ENCODE assay signal across 11 mouse cellular contexts in the genomic region with DNA sequence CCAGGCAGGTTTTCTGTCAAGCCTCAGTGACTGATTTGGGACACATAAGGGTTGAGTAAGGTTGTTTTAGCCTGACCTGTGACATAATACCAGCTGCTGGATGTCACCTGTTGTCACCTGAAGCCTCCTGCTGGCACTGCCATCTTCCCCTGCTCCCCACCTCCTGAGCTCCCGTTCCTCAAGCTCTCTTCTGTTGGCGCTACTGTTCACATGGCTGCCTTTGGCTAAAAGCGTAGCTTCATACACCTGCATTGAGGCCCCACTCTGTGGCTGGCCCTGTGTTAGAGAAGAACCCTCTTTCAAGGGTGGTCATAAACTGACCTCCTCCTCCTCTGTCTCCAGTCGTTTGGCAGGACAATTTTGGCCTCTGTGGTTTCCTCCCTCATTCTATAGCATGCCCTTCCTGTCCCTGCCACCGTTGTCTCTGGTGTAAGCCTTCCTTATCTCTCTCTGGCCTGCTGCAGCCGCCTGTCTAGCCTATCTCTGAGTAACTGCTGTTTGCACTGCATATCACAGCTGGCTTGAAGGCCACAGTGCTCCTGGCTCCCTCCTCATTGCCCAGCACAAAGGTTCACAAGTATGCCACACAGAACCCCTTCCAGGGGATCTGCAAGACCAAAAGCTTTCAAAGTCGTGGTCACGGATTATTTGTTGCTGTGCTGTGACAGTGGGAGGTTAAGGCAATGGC. TPM values are rescaled to one million over a fixed set of nuclear protein-coding genes. Genes with fewer than 3 reads are reported as not detected.
DNase-seq lines count a peak whose midpoint lies in the region; ATAC-seq and TF ChIP-seq lines count a peak whose summit lies in the region.
"Had no signal": no experiment of that assay in that cellular context is flagged by ENCODE, and none has a peak within 500 bp of the region (broad histone marks: within the 10 kb centered on the region; RNA-seq: fewer than 3 reads in every experiment).

No protein-coding gene starts in this region.

- no peak overlapping the region for H3K9ac ChIP-seq in lung, embryonic 15.5 days
- H3K9ac ChIP-seq in liver, embryonic 14.5 days (replicated peaks), result peak overlapping the region; percentile 44
- no peak overlapping the region for H3K9ac ChIP-seq in stomach, postnatal 0 days (ENCODE audit: low read length)
- H3K9ac ChIP-seq: embryonic facial prominence, embryonic 15.5 days had no signal

- ATAC-seq in lung, embryonic 15.5 days (ENCODE audit: borderline replicate concordance, extremely low read depth, low FRiP score, low TSS enrichment), result peak; percentile 74; the same call in 1 of the 2 replicates
- peak; percentile 99 for ATAC-seq in liver, embryonic 14.5 days (ENCODE audit: insufficient read depth)
- peak; percentile 79 for ATAC-seq in stomach, postnatal 0 days (ENCODE audit: low FRiP score, low TSS enrichment)

- H3K27ac ChIP-seq in lung, embryonic 15.5 days, result no peak overlapping the region
- H3K27ac ChIP-seq in embryonic facial prominence, embryonic 10.5 days (replicated peaks), result 0 out of 2 replicates have a peak overlapping the region, but pooled peaks have one; percentile 14
- peak overlapping the region; percentile 78 for H3K27ac ChIP-seq in liver, embryonic 14.5 days
- no peak overlapping the region for H3K27ac ChIP-seq in stomach, postnatal 0 days (replicated peaks)
- H3K27ac ChIP-seq: embryonic facial prominence, embryonic 15.5 days; kidney, postnatal 0 days had no signal

- 45% methylated on average over 8 of the region's 8 CpGs for WGBS in lung, embryonic 15.5 days
- 75% methylated on average over 8 of the region's 8 CpGs for WGBS in embryonic facial prominence, embryonic 10.5 days
- 4% methylated on average over 8 of the region's 8 CpGs for WGBS in liver, embryonic 14.5 days (ENCODE audit: insufficient replicate concordance)
- 48% methylated on average over 8 of the region's 8 CpGs for WGBS in stomach, postnatal 0 days

- H3K9me3 ChIP-seq in lung, embryonic 15.5 days, result no peaks in the 10 kb centered on the region
- H3K9me3 ChIP-seq in embryonic facial prominence, embryonic 10.5 days, result no peaks in the 10 kb centered on the region
- no peaks in the 10 kb centered on the region for H3K9me3 ChIP-seq in liver, embryonic 14.5 days (ENCODE audit: control insufficient read depth, low read length)
- no peaks in the 10 kb centered on the region for H3K9me3 ChIP-seq in stomach, postnatal 0 days (ENCODE audit: control insufficient read depth, low read length)
- H3K9me3 ChIP-seq: embryonic facial prominence, embryonic 15.5 days had no signal

- no peak overlapping the region for H3K4me3 ChIP-seq in lung, embryonic 15.5 days
- H3K4me3 ChIP-seq in embryonic facial prominence, embryonic 10.5 days, result no peak overlapping the region
- peak overlapping the region; percentile 31 to 35; a peak in 3 of 4 replicates for H3K4me3 ChIP-seq in liver, embryonic 14.5 days (ENCODE audit: insufficient read depth in 1 of 2, low read depth in 2 of 2, low read length in 2 of 2)
- no peak overlapping the region for H3K4me3 ChIP-seq in stomach, postnatal 0 days (ENCODE audit: low read depth, low read length)
- H3K4me3 ChIP-seq: embryonic facial prominence, embryonic 15.5 days had no signal

- H3K27me3 ChIP-seq in lung, embryonic 15.5 days, result no peaks in the 10 kb centered on the region
- no peaks in the 10 kb centered on the region for H3K27me3 ChIP-seq in embryonic facial prominence, embryonic 10.5 days (replicated peaks; ENCODE audit: low read depth, poor library complexity, severe bottlenecking)
- H3K27me3 ChIP-seq in liver, embryonic 14.5 days (ENCODE audit: control insufficient read depth, insufficient read depth, low read length), result no peaks in the 10 kb centered on the region
- no peaks in the 10 kb centered on the region for H3K27me3 ChIP-seq in stomach, postnatal 0 days (ENCODE audit: control insufficient read depth, insufficient read depth, low read length)
- H3K27me3 ChIP-seq: embryonic facial prominence, embryonic 15.5 days had no signal

- peak; percentile 25 for TF ChIP-seq CTCF in liver, embryonic 14.5 days (IDR thresholded peaks at IDR 0.05; ENCODE audit: low read depth)
- no peak for TF ChIP-seq CTCF in stomach, postnatal 0 days (IDR thresholded peaks at IDR 0.05; ENCODE audit: low read depth)

- H3K36me3 ChIP-seq in lung, embryonic 15.5 days, result peaks cover 5% of the 10 kb centered on the region; the same call in 1 of the 2 replicates
- H3K36me3 ChIP-seq in embryonic facial prominence, embryonic 10.5 days (replicated peaks), result peaks cover 46% of the 10 kb centered on the region
- peaks cover 50% of the 10 kb centered on the region for H3K36me3 ChIP-seq in liver, embryonic 14.5 days (replicated peaks; ENCODE audit: control insufficient read depth, insufficient read depth, low read depth)
- H3K36me3 ChIP-seq in stomach, postnatal 0 days (ENCODE audit: control insufficient read depth, insufficient read depth, low read length), result no peaks in the 10 kb centered on the region; the same call in 1 of the 2 replicates

- H3K4me1 ChIP-seq in lung, embryonic 15.5 days, result 0 out of 2 replicates have a peak, but pooled peaks cover 3% of the 10 kb centered on the region
- H3K4me1 ChIP-seq in embryonic facial prominence, embryonic 10.5 days, result peaks cover 9% of the 10 kb centered on the region
- peaks cover 53 to 69% of the 10 kb centered on the region in 2 experiments for H3K4me1 ChIP-seq in liver, embryonic 14.5 days (replicated peaks; ENCODE audit: control insufficient read depth in 2 of 2, insufficient read depth in 2 of 2, low read length in 1 of 2)
- no peaks in the 10 kb centered on the region for H3K4me1 ChIP-seq in stomach, postnatal 0 days (replicated peaks; ENCODE audit: control insufficient read depth, insufficient read depth)

- no peak overlapping the region for H3K4me2 ChIP-seq in lung, embryonic 15.5 days
- H3K4me2 ChIP-seq in liver, embryonic 14.5 days (ENCODE audit: low read depth), result peak overlapping the region; percentile 55
- no peak overlapping the region for H3K4me2 ChIP-seq in stomach, postnatal 0 days (replicated peaks; ENCODE audit: low read depth)
- H3K4me2 ChIP-seq: embryonic facial prominence, embryonic 15.5 days had no signal

- TF ChIP-seq EP300 in liver, embryonic 14.5 days (IDR thresholded peaks at IDR 0.05; ENCODE audit: low read depth), result peak; percentile 99
- TF ChIP-seq EP300 in stomach, postnatal 0 days (optimal IDR thresholded peaks at IDR 0.05), result no peak

- no peak for DNase-seq in lung, postnatal 10 days
- DNase-seq in embryonic facial prominence, embryonic 10.5 days (ENCODE audit: low spot score), result no peak
- DNase-seq in liver, embryonic 14.5 days (ENCODE audit: low read depth in 3 of 3, low spot score in 3 of 3), result peak; percentile 86 to 87 (median 87)
- DNase-seq in stomach, postnatal 0 days (ENCODE audit: low spot score), result peak; percentile 47
- no peak for DNase-seq in right cerebral cortex, postnatal 25 days
- DNase-seq in Muller cell, postnatal 12 days (ENCODE audit: inconsistent ontology term), result no peak
- DNase-seq: midbrain, embryonic 14.5 days; thymus, adult 2 months had no signal

RNA-seq across cellular contexts. Expression of a gene that starts 10.1 kb away (rescaled TPM):
- 23.9 and 28.3 TPM in 2 replicates for polyA plus RNA-seq in lung, embryonic 15.5 days (2015; fragmentation: Nextera tagmentation; extraction: Ambion mirVana)
- polyA plus RNA-seq in embryonic facial prominence, embryonic 10.5 days (2016; fragmentation: Nextera tagmentation; extraction: Ambion mirVana), result 23.0 and 23.6 TPM in 2 replicates
- 29.1 and 34.8 TPM in 2 replicates for polyA plus RNA-seq in liver, embryonic 14.5 days (2012; rRNA removed)
- polyA plus RNA-seq in liver, embryonic 14.5 days (2014; fragmentation: Nextera tagmentation; extraction: Ambion mirVana), result 21.3 and 24.7 TPM in 2 replicates
- 11.6 and 15.1 TPM in 2 replicates for polyA plus RNA-seq in stomach, postnatal 0 days (2015; fragmentation: Nextera tagmentation; extraction: Ambion mirVana)

RNA-seq across cellular contexts. Expression of a gene that starts 21.2 kb away (rescaled TPM):
- 11.7 and 13.5 TPM in 2 replicates for polyA plus RNA-seq in lung, embryonic 15.5 days (2015; fragmentation: Nextera tagmentation; extraction: Ambion mirVana)
- 2.8 and 3.5 TPM in 2 replicates for polyA plus RNA-seq in embryonic facial prominence, embryonic 10.5 days (2016; fragmentation: Nextera tagmentation; extraction: Ambion mirVana)
- polyA plus RNA-seq in liver, embryonic 14.5 days (2012; rRNA removed), result 3.6 and 5.6 TPM in 2 replicates
- 4.2 and 5.0 TPM in 2 replicates for polyA plus RNA-seq in liver, embryonic 14.5 days (2014; fragmentation: Nextera tagmentation; extraction: Ambion mirVana)
- 7.5 and 8.1 TPM in 2 replicates for polyA plus RNA-seq in stomach, postnatal 0 days (2015; fragmentation: Nextera tagmentation; extraction: Ambion mirVana)

RNA-seq across cellular contexts. Expression of a gene that starts 35.1 kb away (rescaled TPM):
- not detected in 2 replicates for polyA plus RNA-seq in lung, embryonic 15.5 days (2015; fragmentation: Nextera tagmentation; extraction: Ambion mirVana)
- not detected in 2 replicates for polyA plus RNA-seq in embryonic facial prominence, embryonic 10.5 days (2016; fragmentation: Nextera tagmentation; extraction: Ambion mirVana)
- polyA plus RNA-seq in liver, embryonic 14.5 days (2012; rRNA removed), result 0.01 TPM in 1 of 2 replicates, not detected in the other
- 0.05 TPM in 1 of 2 replicates, not detected in the other for polyA plus RNA-seq in liver, embryonic 14.5 days (2014; fragmentation: Nextera tagmentation; extraction: Ambion mirVana)
- not detected in 2 replicates for polyA plus RNA-seq in stomach, postnatal 0 days (2015; fragmentation: Nextera tagmentation; extraction: Ambion mirVana)
- polyA plus RNA-seq: embryonic facial prominence, embryonic 15.5 days had no signal

RNA-seq across cellular contexts. Expression of a gene that starts 41.3 kb away (rescaled TPM):
- not detected in 2 replicates for polyA plus RNA-seq in lung, embryonic 15.5 days (2015; fragmentation: Nextera tagmentation; extraction: Ambion mirVana)
- polyA plus RNA-seq in embryonic facial prominence, embryonic 10.5 days (2016; fragmentation: Nextera tagmentation; extraction: Ambion mirVana), result 0.09 TPM in 1 of 2 replicates, not detected in the other
- polyA plus RNA-seq in liver, embryonic 14.5 days (2012; rRNA removed), result not detected in 2 replicates
- not detected in 2 replicates for polyA plus RNA-seq in liver, embryonic 14.5 days (2014; fragmentation: Nextera tagmentation; extraction: Ambion mirVana)
- polyA plus RNA-seq in stomach, postnatal 0 days (2015; fragmentation: Nextera tagmentation; extraction: Ambion mirVana), result not detected in 2 replicates
- polyA plus RNA-seq: kidney, postnatal 0 days; midbrain, embryonic 14.5 days; thymus, adult 2 months had no signal

Comparison
In these comparisons a context has a peak if more than half of its experiments do, and no peak if none do; other contexts are left out.
1. H3K27ac ChIP-seq: peak in embryonic facial prominence, embryonic 10.5 days (single experiment) and liver, embryonic 14.5 days (single experiment); none in lung, embryonic 15.5 days (single experiment) and stomach, postnatal 0 days (single experiment).
2. H3K4me3 ChIP-seq: peak in liver, embryonic 14.5 days (2 of 2); none in lung, embryonic 15.5 days (single experiment), embryonic facial prominence, embryonic 10.5 days (single experiment) and stomach, postnatal 0 days (single experiment).
3. DNase-seq: peak in liver, embryonic 14.5 days (3 of 3) and stomach, postnatal 0 days (single experiment); none in lung, postnatal 10 days (single experiment), embryonic facial prominence, embryonic 10.5 days (single experiment), right cerebral cortex, postnatal 25 days (single experiment) and Muller cell, postnatal 12 days (single experiment).
4. Peak in every context shown above with its lines, with median percentiles within 50 percentile points of each other: ATAC-seq.